Mouse (Mus musculus) megakaryocyte, embryonic 14.5 days (primary cell): Measurements from ENCODE around the gene Myh13.

Source experiments
- FLI1 ChIP-seq: IDR thresholded peaks from 2 replicates; pipeline ENCODE4 v1.6.1; 2012; ENCODE audit warnings: low read length, inconsistent platforms, mixed read lengths
- GATA1 ChIP-seq: IDR thresholded peaks from 3 replicates; pipeline ENCODE4 v1.6.1; 2012; ENCODE audit warnings: mixed read lengths, low read length, inconsistent platforms, borderline replicate concordance

GRCm38 (mm10) chr11:67276601-67277174 is 44.8 kb upstream of the Myh13 start, which contains the start of gene Myh8:
- TF ChIP-seq GATA1 (no peak), FLI1 (no peak)
